Mouse (Mus musculus): ENCODE data around the gene Wee2.

Gene Wee2

DNA sequence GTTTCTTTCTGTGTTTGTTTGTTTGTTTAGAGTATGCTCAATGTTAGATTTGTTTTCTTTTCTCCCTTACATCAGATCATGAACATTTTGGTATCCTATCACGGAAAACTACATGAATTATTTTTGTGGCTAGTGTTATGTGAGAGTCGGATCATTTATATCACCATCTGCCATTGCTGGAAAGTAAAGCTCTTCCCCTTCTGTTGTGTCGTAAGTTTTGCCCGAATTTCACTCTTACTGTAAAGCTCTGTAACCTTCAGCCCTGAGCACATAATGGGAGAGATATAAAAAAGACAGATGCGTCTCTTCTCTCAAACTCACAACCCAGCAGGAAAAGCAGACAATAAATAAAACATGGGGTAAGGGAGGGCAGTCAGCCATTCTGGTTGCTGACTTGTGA lies at the start of gene Wee2:
Gene Wee2, plus strand, starts transcription at position 153 of the 400 bp plus-strand sequence.
- no peak for DNase-seq (ENCODE audit: low spot score)

- no peak for DNase-seq (ENCODE audit: low spot score)
Measured at GRCm38 (mm10) chr6:40390975-40391374, 47.9 kb upstream of the Wee2 start.

- DNase-seq (ENCODE audit: low spot score), result peak; percentile 32
Measured at GRCm38 (mm10) chr6:40393213-40393612, 45.7 kb upstream of the Wee2 start.

- DNase-seq (ENCODE audit: low spot score), result no peak
Measured at GRCm38 (mm10) chr6:40402031-40402430, 36.9 kb upstream of the Wee2 start.

- no peak for DNase-seq (ENCODE audit: low spot score)
Measured at GRCm38 (mm10) chr6:40403640-40404285, 35.1 kb upstream of the Wee2 start.

DNA sequence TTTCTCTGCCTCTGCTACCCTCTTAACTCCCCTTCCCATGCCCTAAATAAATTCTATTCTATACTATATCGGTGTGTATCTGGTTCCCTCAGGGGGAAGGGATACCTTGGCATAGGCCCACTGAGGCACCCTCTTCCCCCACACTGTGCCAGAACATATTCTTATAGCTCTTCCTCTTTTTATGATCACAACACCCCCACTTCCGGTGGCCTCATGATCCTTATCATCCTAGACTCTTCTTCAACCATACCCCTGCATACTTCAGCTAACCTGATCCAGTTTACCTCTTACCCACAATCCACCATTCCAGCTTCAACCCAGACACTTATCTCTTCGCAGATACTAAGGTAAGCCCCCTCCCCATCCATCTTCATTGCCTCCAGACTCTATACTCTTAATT lies 27.8 kb upstream of the Wee2 start:
- no peak for DNase-seq (ENCODE audit: low spot score)

DNA sequence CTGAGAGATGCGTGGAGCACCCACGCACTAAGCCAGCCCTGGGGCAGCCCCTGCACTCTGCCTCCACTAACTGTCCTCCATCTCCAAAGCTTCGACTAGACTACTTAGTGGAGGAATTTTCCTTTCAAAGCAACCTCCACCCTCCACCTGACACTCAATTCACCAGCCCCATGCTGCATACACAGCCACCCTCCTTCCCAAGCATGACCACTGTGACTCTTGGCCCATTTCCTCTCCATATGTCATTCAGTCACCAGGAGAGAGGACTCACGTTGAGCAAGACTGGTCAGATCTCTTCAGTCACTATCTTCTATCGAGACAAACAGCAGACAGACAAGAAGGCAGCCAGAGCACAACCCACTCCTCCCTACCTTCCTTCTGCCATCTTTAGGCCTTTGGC lies 25.8 kb upstream of the Wee2 start:
- no peak for DNase-seq (ENCODE audit: low spot score)

DNA sequence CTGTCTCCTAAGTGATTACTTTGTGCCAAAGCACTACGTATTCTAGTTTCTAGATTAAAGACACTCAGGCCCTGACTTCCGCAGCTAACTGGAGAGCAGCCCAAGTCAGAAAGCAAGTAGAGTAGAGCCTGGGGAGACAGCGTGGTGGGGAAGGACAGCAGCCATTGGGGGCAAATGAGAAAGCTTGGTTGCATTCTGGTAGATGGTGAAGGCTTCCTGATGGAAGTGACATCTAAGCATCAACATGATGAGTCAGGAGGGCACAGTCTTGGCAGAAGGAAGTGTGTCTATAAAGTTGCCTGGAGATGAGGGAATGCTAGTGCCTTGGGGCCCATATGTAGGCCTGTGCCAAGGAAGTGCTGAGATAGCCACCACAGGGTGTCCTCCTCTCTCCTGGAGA lies 25.3 kb upstream of the Wee2 start:
- no peak for DNase-seq (ENCODE audit: low spot score)

DNA sequence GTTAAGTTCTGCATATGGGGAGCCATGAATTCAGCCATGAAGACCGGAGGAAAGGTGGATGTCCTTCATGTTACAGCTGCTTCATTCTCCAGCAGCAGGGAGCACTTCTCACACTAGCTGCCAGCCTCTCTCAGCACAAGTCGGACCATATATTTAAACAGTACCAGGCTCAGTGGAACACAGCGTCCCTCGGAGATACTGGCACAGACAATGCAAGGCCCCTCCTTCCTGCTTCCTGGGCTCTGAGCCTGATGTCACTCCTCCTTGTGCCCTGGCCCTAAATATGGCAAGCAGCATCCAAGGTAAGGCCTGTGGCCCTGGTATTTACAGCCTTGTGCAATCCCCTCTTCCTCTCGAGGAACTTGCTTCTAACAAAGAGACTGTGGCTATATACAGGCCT lies 23.1 kb upstream of the Wee2 start:
- DNase-seq (ENCODE audit: low spot score), result no peak

DNA sequence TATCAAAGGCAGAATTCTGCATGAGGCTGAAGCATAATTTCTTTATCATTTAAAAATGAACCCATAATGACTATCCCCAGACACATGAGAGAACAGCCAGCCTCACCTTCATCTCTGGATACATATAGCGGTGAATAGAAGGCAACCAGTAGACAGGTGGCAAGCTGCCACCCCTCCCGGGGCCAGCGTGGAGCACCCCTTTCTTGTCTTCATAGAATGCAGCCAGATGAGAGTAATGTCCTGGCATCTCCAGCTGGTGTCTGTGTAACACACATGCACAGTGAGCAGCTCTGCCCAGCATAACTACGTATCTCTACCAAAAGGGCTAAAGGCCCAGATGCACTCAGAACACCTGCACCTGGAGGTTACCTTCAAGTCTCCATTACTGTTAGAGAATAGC lies 20.5 kb upstream of the Wee2 start:
- no peak for DNase-seq (ENCODE audit: low spot score)

- no peak for DNase-seq (ENCODE audit: low spot score)
Measured at GRCm38 (mm10) chr6:40421099-40421498, 17.8 kb upstream of the Wee2 start.

- no peak for DNase-seq (ENCODE audit: low spot score)
Measured at GRCm38 (mm10) chr6:40423013-40423412, 15.9 kb upstream of the Wee2 start.

DNA sequence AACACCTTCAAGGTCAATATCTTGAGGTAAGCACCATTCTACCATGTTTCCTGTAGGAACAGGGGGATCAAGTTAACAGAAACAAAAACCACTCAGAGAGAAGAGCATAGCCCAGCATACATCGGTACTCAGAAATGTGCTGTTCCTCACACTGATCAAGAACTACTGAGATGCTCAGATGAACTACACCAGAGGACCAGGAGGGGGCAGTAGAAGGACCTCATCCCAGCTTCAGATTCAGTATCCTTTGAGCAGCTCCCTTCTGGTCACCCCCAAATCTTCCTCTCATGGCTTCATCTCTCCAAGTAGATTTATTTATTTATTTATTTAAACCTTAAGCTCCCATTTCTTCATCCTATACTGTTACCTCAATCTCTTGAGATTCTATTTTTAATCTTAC lies 15.1 kb upstream of the Wee2 start:
- peak; percentile 29 for DNase-seq (ENCODE audit: low spot score)

DNA sequence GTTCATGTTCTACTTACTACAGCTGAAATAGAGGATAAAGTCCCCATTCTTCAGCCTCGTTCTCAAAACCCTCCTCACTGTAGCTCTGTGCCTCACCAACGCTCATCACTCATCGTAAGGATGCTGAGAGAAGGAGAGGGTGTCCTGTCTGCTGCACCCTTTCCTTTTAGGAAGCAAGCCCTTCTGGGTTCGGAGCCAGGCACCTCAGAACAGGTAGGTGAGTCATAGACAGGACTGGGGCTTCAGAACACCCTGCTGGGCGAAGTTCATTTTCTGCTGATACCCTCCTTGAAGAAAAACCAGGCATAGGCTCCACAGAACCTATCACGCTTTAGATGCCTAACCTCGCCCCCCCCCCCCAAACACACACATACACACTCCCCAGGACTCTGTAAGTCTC lies 11.4 kb upstream of the Wee2 start:
- DNase-seq (ENCODE audit: low spot score), result no peak

- no peak for DNase-seq (ENCODE audit: low spot score)
Measured at GRCm38 (mm10) chr6:40428696-40429095, 10.2 kb upstream of the Wee2 start.

- no peak for DNase-seq (ENCODE audit: low spot score)
Measured at GRCm38 (mm10) chr6:40429521-40429931, 9.4 kb upstream of the Wee2 start.

DNA sequence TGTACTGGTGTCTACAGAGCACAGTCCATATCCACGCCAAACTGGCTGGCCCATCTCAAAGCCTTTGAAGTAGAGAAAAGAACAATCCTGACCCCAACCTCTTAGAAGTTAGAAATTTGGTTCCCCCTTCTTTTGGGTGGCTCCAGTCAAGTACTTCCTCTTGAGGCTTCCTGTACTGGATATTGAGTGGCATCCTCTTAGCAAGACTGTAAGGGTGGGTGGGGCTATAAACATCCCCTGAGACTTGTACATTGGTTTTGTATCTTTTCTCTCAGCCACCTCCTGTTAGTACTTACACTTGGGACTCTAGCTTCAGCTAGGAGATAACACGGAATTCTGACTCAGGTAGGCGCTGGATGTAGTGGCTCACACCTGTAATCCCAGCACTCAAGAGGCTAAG lies 8.6 kb upstream of the Wee2 start:
- no peak for DNase-seq (ENCODE audit: low spot score)

- no peak for DNase-seq (ENCODE audit: low spot score)
Measured at GRCm38 (mm10) chr6:40430878-40431277, 8.0 kb upstream of the Wee2 start.

- DNase-seq (ENCODE audit: low spot score), result no peak
Measured at GRCm38 (mm10) chr6:40431356-40431755, 7.5 kb upstream of the Wee2 start.

DNA sequence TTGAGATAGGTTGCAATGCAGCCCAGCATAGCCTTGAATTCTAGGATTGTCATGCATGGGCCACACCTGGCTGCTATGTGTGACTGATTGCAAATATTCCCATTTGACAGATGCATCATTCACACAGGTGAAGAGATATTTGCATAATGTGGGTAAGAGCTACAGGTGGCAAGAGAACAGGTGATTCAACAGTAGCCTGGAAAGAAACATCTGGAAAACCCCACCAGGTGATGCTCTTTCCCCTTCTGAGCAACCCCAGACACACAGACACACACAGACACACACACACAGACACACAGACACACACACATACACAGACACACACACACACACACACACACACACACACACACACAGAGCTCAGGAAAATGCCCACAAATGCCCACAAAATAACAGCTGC lies 7.1 kb upstream of the Wee2 start:
- no peak for DNase-seq (ENCODE audit: low spot score)

DNA sequence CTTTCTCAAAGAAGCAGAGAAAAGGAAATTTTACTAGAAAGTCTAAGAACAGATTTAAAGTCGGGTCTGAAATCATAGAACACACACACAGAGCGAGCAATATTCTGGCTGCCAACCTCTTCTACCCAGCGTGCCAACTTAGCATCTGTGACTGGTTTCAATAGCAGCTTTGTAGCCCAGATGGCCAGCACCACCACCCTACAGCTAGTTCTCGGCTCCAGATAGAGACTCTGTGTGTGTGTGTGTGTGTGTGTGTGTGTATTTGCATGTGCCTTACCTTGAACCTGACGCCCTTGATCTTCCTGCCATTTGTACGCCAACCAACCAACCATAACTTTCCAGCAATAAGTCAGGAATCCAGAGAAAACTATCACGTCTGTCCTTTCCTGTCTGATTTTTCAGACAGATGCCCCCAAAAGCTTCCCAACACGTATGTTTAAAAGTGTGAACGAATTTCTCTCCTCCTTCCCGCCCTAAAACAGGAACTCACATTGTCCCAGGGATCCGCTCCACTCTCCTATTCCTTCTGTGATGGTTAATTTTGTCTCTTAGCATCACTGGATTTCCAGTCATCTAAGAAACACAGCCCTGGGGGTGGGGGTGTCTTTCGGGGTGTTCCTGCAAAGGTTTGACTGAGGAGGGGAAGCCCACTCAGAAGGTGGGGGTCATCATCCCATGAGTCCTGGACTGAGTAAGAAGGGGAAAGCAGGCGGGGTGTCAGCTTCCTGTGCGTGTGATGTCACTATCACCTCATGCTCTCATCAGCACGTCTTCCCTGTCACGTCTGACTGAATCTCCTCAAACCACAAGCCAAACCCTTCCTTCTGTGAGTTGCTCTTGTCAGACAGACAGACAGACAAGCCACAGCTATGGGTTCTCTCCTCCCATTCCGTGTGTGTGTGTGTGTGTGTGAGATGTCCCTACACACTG lies 6.3 kb upstream of the Wee2 start:
- no peak for DNase-seq (ENCODE audit: low spot score)

DNA sequence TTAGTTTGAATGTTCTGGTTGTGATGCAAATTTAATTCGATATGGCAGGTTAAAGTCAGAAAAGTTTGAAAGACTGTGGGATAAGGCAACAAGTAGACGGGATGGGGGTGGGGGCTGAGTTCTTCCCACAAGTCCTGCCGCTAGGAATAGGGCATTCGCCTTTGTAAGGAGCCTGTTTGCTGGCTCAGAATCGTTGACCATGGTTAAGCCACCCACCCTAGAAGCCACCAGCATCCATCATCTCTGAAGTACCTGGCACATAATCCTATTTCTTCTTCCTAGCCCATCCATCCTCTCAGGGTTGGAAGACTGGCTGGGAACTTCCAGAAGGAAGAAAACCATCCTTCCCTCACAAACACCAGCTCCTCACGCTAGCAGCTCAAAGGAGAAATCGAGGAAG lies 4.2 kb upstream of the Wee2 start:
- DNase-seq (ENCODE audit: low spot score), result no peak
